Mouse (Mus musculus): Measurements from ENCODE around the gene Hs1bp3. TPM values are rescaled to one million over a fixed set of nuclear protein-coding genes. Genes with fewer than 3 reads are reported as not detected.

Gene Hs1bp3
- total RNA-seq, 2 experiments from 2014 or later: 0.61 to 2.1 TPM

- ATAC-seq (replicated peaks; ENCODE audit: low FRiP score, poor library complexity, severe bottlenecking): no peak
Observed at GRCm38 (mm10) chr12:8333617-8334016, 20.4 kb downstream of the Hs1bp3 start.

- no peak for ATAC-seq (replicated peaks; ENCODE audit: low FRiP score, poor library complexity, severe bottlenecking)
Observed at GRCm38 (mm10) chr12:8334261-8334660, 21.0 kb downstream of the Hs1bp3 start.

GRCm38 (mm10) chr12:8335503-8335902 is 22.3 kb downstream of the Hs1bp3 start:
- ATAC-seq (replicated peaks; ENCODE audit: low FRiP score, poor library complexity, severe bottlenecking): no peak

- ATAC-seq (replicated peaks; ENCODE audit: low FRiP score, poor library complexity, severe bottlenecking): no peak
Observed at GRCm38 (mm10) chr12:8336601-8337285, 23.5 kb downstream of the Hs1bp3 start.

GRCm38 (mm10) chr12:8337286-8338060 is 24.2 kb downstream of the Hs1bp3 start:
- ATAC-seq (replicated peaks; ENCODE audit: low FRiP score, poor library complexity, severe bottlenecking): no peak

GRCm38 (mm10) chr12:8338491-8338890 is 25.3 kb downstream of the Hs1bp3 start:
- ATAC-seq (replicated peaks; ENCODE audit: low FRiP score, poor library complexity, severe bottlenecking): no peak

- no peak for ATAC-seq (replicated peaks; ENCODE audit: low FRiP score, poor library complexity, severe bottlenecking)
Observed at GRCm38 (mm10) chr12:8338918-8339317, 25.7 kb downstream of the Hs1bp3 start.

- ATAC-seq (replicated peaks; ENCODE audit: low FRiP score, poor library complexity, severe bottlenecking): no peak
Observed at GRCm38 (mm10) chr12:8339591-8340319, 26.5 kb downstream of the Hs1bp3 start.

- no peak for ATAC-seq (replicated peaks; ENCODE audit: low FRiP score, poor library complexity, severe bottlenecking)
Observed at GRCm38 (mm10) chr12:8341008-8341407, 27.8 kb downstream of the Hs1bp3 start.

- ATAC-seq (replicated peaks; ENCODE audit: low FRiP score, poor library complexity, severe bottlenecking): no peak
Observed at GRCm38 (mm10) chr12:8343381-8343780, 30.1 kb downstream of the Hs1bp3 start.

GRCm38 (mm10) chr12:8344897-8345296 is 31.7 kb downstream of the Hs1bp3 start:
- no peak for ATAC-seq (replicated peaks; ENCODE audit: low FRiP score, poor library complexity, severe bottlenecking)

- ATAC-seq (replicated peaks; ENCODE audit: low FRiP score, poor library complexity, severe bottlenecking): no peak
Observed at GRCm38 (mm10) chr12:8345539-8345938, 32.3 kb downstream of the Hs1bp3 start.

GRCm38 (mm10) chr12:8347746-8348462 is 34.7 kb downstream of the Hs1bp3 start:
- ATAC-seq (replicated peaks; ENCODE audit: low FRiP score, poor library complexity, severe bottlenecking): no peak

- ATAC-seq (replicated peaks; ENCODE audit: low FRiP score, poor library complexity, severe bottlenecking): no peak
Observed at GRCm38 (mm10) chr12:8348733-8349513, 35.7 kb downstream of the Hs1bp3 start.

GRCm38 (mm10) chr12:8351025-8351903 is 38.0 kb downstream of the Hs1bp3 start:
- no peak for ATAC-seq (replicated peaks; ENCODE audit: low FRiP score, poor library complexity, severe bottlenecking)

- no peak for ATAC-seq (replicated peaks; ENCODE audit: low FRiP score, poor library complexity, severe bottlenecking)
Observed at GRCm38 (mm10) chr12:8353071-8353470, 39.8 kb downstream of the Hs1bp3 start.

- ATAC-seq (replicated peaks; ENCODE audit: low FRiP score, poor library complexity, severe bottlenecking): no peak
Observed at GRCm38 (mm10) chr12:8354187-8354586, 41.0 kb downstream of the Hs1bp3 start.

- ATAC-seq (replicated peaks; ENCODE audit: low FRiP score, poor library complexity, severe bottlenecking): no peak
Observed at GRCm38 (mm10) chr12:8355011-8355410, 41.8 kb downstream of the Hs1bp3 start.
